Mouse (Mus musculus) fibroblast of lung, adult 2 months (primary cell): ENCODE measurements around the gene Gab3.

Experiments
- DNase-seq: peaks from one replicate; pipeline ENCODE4 v3.0.0-alpha.2; 2011; ENCODE audit warnings: low read depth

Gene Gab3

DNA sequence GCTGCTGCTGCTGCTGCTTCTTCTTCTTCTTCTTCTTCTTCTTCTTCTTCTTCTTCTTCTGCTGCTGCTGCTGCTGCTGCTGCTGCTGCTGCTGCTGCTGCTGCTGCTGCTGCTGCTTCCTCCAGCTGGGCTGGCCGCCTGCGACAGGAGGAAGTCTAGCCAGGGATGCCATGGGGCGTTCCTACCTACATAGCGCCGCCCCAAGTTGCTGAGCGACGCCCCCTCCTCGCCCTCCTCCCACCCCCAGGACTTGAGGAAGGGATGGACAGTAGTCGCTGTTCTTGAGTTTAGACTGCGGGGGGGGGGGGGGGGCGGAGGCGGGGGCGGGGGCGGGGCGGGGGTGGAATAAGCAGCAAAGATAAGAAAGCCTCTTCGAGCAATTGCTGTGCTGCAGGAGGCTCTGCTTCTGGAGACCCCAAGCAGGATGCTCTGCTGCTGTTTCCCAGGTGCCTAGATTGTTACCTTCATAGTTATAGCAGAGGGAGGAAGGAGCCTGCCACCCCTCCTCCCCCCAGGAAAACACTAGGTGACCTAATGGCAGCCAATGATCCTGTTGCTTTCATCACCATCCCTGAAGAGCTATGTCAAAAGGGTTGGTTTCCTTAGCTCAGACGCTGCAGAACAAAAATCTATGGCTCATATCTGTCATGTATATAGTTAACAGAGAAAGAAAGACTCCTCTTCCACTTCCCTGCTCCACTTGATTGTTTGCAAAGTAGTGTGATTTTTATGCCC lies at the start of gene Gab3:
Gab3 (minus strand) TSS at position 685 of the 735 bp plus-strand sequence.
- no peak for DNase-seq

DNA sequence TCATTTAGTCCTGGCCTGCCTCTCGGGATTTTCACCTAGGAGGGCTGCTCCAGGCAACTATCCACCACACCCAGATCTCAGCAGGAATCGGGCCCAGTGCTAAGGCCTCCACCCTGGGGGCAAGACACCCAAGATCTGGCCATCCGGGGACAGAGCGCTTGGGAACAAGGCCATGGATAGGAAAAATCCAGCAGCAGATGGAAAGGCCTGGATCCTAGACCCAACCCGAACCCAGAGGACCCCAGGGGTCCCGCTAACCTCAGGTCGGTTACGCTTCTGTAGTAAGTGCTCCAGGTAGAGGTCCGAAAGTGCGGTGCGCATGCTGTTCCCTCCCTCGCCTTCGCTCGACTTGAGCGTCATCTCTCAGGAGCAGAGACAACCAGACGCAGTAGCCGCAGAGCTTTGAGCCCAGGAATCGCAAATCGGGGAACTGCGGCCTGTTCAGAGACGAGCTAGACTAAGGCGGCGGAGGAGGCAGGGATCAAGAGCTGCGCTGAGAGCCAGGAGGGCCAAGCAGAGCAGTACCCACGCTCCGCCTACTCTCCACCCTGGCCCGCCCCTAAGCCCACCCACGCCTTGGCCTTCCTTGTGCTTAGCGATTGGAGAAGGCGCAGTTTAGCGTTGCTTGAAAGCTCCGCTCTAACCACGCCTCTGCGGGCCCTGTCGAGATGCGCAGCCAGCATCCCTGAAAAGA lies 45.4 kb upstream of the Gab3 start, which contains the start of gene Mpp1:
Mpp1 (minus strand) TSS at position 550 of the 694 bp plus-strand sequence.
- peak; percentile 64 for DNase-seq

DNA sequence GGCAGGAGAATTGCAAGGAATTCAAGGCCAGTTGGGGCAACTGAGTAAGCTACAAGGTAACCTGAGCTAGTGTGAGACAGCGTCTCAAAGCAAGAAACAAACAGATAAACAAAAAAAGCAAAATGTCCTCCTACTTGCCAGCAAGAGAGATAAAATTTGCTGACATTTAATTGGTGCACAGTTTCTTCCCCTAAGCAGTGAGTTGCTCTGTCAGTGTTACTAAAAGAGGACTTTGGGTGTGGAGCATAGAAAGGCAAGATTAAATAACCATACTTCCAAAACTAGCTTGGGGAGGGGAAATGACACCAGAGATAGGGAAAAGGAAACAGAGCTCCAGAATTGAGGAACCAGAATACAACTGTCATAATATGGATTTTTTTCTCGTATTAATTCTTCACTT lies 44.2 kb upstream of the Gab3 start:
- DNase-seq, result no peak

DNA sequence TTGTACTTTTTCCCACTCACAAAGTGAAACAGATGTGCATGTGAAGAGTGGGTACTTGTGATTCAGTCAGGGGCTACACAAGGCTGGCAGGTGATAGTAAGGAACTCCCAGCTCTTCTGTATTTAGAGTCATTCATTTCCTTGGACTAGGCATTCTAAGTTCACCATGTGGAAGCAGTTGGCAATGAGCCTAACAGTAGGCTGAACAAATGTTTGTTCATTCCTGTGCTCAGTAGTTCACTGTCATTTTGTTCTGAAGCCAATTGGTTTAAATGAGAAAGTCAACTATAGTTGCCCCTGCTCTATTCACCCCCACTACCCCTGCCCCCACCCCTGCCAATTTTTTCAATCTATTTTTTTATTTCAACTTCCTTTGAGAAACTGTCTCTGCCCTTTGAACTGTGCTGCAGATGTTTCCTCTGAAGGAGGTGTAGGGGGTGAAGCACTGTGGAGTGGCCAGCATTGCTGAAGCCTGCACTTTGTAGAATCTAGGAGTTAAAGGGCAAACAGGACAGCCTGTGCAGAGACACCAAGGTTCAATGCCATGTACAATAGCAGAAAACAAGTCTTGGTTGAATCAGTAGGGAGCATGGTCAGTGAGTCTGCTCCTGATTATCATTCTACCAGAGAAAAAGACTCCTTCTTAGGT lies 43.2 kb upstream of the Gab3 start:
- DNase-seq, result no peak

DNA sequence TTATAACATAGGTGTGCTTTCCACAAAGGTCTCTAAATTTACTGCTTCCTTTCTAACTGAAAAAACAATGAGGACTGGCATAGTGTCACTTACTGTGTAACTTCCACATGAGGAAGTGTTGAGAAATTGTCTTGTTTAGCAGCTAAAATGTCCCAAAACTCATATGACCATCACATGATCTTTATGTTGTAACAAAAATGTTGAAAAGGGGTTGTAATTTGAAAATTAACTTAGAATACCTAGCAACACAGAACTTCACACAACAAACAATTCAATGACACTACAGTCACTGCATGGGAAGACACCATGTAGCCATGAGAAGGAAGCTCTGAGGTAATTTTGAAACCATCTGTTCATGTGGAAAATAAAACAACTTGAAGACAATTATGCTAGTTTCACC lies 41.6 kb upstream of the Gab3 start:
- no peak for DNase-seq

DNA sequence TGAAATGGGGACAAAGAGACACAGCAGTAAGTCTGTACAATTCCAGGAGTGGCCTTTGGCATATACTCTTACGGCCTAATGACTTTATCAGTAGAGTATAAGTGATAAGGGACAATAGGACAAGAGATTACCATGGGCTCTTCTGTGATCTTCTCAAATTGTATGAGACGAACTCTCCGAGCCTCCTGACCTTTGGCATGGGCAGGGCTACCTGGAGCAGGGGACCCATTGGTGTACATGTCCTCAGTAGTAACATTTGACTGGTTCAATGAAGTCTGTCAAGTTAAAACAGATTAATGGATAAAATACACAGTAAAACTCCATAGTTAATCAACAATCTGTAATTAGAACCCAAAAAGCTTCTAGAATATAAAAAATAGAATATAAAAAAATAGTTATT lies 40.3 kb upstream of the Gab3 start:
- no peak for DNase-seq

DNA sequence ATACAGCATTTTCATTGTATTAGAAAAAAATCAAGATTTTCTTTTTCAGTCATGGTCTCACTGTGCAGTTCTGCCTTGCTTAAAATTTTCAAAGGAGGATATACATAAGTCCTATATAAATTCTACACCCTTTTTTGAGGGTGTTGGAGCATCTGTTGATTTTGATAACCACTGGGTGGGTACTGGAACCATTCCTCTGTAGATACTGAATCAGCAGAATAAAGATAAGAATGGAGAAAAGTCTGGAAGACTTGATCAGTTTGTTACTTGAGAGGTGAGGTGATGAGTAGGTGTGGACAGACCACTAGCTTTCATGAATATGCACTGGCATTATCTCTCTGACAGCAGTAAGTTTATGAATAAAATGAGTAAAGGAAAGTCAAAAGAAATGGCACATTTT lies 30.3 kb upstream of the Gab3 start:
- DNase-seq, result no peak

DNA sequence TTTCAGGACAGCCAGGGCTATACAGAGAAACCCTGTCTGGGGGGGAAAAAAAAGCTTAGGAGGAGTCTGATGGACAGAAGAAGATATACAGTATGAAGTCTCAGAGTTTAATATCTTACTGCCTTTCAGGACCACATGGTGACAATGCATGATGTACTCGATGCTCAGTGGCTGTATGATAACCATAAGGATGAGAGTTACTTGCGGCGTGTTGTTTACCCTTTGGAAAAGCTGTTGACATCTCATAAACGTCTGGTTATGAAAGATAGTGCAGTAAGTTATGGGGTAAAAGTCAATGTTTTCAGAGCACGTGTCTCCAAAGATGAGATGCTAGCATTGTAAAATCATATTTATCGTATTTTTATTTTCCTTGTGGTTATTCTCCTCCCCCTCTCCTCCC lies 17.0 kb upstream of the Gab3 start:
- no peak for DNase-seq

DNA sequence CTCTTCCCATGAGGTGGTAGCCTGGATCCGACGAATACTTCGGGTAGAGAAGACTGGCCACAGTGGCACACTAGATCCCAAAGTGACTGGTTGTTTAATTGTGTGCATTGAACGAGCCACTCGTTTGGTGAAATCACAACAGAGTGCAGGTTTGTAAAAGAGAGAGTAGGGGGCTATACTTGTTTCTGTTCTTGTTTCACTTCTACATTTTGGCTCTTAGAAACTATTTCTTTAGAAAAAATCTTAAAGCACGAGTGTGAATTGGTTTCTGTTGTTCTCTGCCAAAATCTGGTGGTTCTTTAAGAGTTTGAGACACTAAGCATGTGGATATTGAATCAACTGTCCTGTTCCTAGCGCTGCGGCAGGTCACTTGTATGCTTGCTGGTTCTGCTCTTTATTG lies 13.5 kb upstream of the Gab3 start:
- no peak for DNase-seq

DNA sequence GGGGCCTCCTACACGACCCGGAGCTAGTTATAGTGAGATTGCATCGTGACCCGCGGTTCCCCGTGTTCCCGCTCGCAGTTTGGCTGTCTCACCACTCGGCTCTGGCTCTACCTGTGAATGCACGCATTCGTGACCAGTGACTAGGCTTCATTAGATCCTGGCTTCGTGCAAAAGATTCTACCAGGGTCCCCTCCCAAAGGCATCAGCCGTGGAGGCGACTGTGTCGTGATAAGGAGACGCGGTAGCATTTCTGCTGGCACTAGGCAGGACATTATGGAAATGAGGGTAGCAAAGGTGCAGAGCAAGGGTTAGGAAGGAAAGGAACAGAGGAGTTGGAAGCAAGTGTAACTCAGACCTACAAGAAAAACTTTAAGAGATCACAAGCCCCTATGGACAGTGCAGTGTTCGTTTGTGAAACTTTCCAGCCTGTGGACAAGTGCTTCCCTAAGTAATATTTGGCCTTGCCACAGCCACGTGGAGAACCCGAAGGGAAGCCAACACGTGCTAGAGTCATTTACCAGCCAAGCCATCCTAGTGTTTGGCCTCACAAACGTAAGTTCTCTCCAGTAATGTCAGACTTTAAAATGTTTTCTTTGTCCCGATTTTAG lies 11.0 kb upstream of the Gab3 start:
- DNase-seq, result no peak

DNA sequence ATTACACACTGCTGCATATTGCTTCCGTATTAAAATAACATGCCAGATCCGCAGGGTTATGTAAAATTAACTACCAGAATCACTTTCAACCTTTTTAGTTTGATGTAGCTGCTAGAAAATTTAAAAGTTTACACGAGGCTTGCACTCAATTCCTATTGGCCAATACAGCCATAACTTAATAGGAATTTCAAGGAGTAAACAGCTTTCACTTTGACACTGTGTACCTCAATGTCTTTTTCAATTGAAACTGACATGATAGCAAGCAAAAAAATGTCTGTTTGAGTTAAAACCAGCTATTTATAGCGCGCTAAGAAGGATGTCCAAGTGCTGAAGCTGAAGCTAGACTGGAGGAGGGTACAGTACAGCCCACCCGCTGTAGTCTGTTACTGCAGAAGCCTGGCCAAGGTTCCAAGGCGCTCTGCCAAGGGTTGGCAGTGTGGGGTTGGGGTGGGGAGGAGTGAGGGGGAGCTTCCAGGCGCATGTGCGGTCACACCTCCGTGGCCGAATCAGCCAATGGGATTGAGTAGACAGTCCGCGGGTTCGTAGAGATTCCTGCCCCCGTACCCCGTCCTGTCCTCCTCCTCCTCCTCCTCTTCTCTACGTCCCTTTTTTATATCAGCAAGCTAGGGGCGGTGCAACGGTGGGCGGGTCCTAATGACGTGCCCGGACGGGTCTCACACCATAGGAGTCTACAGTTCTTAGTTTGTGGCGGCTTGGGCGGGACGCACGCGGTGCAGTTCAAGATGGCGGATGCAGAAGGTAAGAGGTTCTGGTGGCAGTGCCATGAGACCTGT lies 10.3 kb upstream of the Gab3 start, which contains the start of gene Dkc1:
Dkc1 (plus strand) TSS at position 486 of the 794 bp plus-strand sequence.
- peak; percentile 85 for DNase-seq

DNA sequence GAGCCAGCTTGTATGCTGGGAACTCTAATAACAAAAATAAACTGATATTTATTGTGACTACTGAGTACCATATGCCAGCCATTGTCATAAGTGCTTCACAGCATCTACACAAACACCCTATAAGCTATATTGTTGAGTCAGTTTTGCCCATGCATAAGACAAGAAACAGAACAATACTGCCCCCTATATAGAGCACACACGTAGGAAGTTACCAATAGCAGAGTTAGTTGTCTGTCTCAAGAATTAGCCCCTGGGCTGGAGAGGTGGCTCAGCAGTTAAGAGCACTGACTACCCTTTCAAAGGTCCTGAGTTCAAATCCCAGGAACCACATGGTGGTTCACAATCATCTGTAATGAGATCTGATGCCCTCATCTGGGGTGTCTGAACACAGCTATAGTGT lies 396 bp upstream of the Gab3 start:
- no peak for DNase-seq

DNA sequence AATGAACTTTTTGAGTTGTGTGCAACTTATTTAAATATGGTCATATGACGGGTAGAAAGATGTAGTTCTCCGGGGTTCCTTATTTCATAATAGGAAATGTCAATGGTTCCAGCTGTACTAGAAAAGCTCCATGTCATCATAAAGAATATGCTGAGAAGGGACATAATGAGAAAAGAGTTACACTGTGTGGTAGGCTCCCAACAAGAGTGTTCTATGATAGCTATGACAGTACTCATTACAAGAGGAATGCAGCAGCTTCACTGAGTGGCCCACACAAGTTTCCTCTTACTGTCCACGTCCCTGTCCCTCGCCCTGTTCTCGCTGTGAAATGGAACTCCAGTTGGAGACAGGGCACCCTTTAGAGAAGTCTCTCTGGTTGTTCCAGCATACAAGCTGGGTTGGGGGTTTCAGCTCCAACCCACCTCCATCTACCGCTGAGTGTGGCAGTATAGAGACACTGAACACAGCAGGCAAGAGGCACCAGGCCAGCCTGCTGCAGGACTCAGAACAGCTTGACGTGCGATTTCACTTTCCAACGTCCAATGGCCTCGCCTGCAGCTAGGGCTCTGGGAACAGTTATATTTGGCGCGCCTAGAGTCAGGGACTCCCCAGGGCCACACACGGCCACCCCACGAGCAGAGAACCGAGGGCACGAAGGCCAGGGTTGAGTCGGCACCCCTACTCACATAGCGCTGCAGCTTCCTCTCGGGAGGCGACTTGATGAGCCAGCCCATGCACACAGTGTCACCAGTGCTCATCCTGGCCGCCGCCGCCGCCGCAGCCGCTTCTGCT lies 1.1 kb downstream of the Gab3 start:
- no peak for DNase-seq

DNA sequence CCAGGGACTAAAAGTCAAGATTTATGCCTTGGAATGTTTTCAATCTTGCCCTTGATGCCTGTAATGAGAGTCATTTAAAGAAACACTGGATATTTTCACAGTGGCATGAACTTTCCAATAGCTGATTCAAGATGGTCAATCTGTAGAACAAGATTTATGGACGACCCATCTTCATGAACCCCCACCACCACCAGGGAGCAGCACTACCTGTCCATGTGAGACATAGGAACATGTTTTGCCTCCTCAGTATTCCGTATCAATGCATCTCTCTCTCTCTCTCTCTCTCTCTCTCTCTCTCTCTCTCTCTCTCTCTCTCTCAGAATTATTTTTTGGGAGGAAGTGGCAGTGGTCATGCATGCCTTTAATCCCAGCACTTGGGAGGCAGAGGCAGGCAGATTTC lies 2.9 kb downstream of the Gab3 start:
- DNase-seq, result no peak

DNA sequence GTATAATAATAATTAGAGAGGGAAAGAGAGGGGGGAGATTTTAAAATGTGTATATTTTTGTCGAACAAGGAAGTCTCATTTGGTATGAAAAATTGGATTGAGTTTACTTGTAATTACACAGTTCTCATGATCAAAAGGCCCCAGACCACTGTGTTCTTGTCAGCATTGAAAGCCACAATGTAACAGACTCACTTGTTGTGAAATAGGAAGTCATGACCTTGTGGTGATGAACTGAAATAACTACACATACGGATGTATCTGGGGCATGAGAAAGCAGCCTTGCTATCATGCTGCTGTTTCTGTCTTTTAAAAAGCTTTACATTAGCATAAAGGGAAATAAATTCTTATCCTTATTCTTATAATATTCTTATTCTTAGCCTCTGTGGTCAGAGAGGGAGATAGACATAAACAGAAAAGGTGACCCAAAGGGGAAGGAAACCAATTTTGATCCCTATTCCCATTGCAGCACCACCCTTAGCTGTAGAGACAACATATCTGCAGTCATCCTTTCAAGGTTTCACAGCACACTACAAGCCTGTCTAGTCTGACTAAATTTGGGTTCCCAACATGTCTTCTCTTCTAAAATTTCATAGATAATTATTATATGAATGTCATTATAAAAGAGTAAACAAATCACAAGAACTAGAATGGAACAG lies 29.0 kb downstream of the Gab3 start:
- DNase-seq, result no peak

DNA sequence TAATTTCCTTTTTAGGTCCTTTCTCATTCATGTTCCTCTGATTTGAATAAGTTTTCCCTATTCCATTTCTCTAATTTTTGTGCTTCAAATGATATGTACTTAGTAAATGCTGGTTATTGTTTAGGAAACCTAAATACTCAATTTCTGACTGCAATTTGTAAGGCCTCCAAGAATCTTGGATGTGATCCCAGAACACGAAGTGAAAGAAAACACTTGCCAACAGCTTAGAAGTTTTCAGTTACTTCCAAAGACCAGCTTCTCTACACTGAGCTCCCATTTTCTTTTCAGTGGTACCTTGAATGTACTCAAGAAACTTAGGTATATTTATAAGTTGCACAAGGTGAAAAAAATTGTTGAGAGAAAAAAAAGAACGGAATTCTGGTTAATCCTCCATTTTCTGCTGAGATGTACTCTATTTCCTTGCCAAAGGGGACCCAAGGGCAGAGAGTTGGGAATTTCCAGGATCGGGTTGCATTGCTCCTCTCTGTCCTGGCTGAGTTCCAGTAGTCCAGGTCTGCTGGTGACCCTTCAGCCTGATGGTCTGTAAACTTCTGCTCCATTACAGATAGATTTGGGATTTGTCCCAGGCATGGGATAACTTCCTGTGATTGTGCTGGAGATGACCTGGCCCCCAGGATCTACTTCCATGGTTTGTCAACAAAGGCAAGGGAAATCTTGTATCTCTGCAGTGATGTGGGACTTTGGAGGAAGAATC lies 38.2 kb downstream of the Gab3 start:
- DNase-seq, result peak; percentile 18

DNA sequence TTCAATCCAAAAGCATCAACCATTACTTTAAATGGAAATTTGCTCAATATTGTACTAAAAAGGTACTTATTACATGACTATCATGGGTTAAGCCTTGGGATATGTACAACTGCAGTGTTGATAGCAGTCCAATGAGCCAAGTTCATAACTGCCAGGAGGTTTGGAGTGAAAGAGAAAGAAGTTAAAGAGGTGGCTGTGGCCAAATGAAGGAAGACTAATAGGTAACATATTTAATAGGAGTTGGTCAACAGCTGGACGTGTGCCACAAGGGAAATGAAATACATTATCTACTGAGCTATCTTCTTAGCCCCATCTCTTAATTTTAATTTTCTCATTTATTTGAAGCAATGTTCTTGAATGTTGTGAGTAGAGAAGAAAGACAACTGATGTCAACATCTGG lies 39.3 kb downstream of the Gab3 start:
- DNase-seq, result no peak

DNA sequence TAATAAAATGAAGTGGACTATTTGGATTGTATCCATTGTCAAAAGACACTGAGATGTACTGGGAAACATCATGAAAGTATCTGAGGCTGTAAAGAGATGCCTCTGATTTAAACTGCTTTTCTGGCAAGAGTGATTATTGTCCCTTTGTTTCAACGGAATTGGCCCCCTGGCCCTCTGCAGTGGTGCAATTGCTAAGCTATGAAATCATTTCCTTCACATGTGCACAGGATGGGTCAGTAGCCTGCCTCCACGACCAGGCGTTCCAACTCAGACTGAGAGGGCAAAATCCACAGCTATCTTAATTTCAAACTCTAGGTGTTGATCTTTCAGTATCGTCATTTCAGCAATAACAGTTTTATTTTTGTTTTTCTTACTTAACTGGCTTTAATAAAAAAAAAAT lies 40.7 kb downstream of the Gab3 start:
- DNase-seq, result no peak

DNA sequence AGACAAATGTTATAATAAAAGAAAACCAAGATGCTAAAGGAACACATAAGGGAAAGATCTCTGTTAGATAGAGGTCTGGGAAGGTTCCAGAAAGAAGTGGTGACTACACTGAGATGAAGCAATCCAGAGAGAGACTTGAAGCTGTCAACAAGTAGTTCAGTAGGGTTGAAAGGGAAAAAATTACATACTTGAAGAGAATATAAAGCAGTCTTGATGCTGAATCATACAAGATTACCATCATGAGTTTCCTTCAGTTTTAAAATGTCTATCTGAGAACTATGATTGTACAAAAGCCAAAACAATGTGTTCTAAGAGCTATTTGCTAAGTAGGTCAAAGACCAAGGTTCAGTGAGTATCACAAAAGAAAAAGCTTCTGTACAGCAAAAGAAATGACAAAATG lies 48.6 kb downstream of the Gab3 start:
- DNase-seq, result no peak

DNA sequence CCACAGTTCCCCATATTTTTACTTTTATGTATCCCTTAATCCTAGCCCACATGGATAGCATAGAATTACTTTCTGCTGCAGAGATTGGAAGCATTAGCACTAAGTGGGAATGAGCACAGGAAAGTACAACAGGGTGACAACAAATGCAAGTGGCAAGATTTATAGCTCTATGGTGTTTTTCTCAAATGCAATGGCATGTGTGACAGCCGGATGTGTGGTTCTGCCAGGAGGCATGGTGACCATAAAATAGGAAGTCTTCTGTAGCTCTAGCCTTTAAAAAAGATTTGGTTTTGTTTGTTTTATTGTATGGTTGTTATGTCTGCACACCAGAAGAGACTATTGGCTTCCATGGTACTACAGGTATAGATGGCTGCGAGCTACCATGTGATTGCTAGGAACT lies 50.1 kb downstream of the Gab3 start:
- no peak for DNase-seq
